Mouse (Mus musculus) embryonic facial prominence, embryonic 11.5 days (tissue): ENCODE results near the gene Atp5j. TPM values are rescaled to one million over a fixed set of nuclear protein-coding genes. Genes with fewer than 3 reads are reported as not detected.

ENCODE experiments used
- ATAC-seq: fragments of 200-750 bp; cut with Nextera tagmentation; replicated peaks from 2 replicates; pipeline ENCODE4 v1.8.0; 2017; ENCODE audit warnings: low read depth; ENCODE audit not compliant: insufficient number of reproducible peaks, low FRiP score, low TSS enrichment
- DNase-seq: peaks from one replicate; pipeline ENCODE4 v3.0.0-alpha.2; 2015; ENCODE audit warnings: low spot score
- H3K27ac ChIP-seq: fragments of 300-500 bp; sonication (generic); replicated peaks from 2 replicates; pipeline ENCODE4 v1.5.1; 2014; ENCODE audit warnings: mild to moderate bottlenecking, low read depth, low read length, control low read depth
- H3K27me3 ChIP-seq: fragments of 300-500 bp; sonication (generic); 2 replicates; pipeline ENCODE4 v1.6.1; 2014; ENCODE audit warnings: mild to moderate bottlenecking, low read length, moderate library complexity, mixed read lengths; ENCODE audit not compliant: control insufficient read depth, insufficient read depth
- H3K36me3 ChIP-seq: fragments of 300-500 bp; sonication (generic); replicated peaks from 2 replicates; pipeline ENCODE4 v1.6.1; 2014; ENCODE audit warnings: low read depth, mild to moderate bottlenecking, low read length, moderate library complexity, mixed read lengths; ENCODE audit not compliant: control insufficient read depth, insufficient read depth
- H3K4me1 ChIP-seq: fragments of 300-500 bp; sonication (generic); 2 replicates; pipeline ENCODE4 v1.6.1; 2014; ENCODE audit warnings: low read length, mixed read lengths; ENCODE audit not compliant: control insufficient read depth, insufficient read depth
- H3K4me2 ChIP-seq: fragments of 300-500 bp; sonication (generic); 2 replicates; pipeline ENCODE4 v1.6.1; 2014; ENCODE audit warnings: low read depth, mild to moderate bottlenecking, control low read depth, low read length, moderate library complexity
- H3K4me3 ChIP-seq: fragments of 300-500 bp; sonication (generic); 2 replicates; pipeline ENCODE4 v1.5.1; 2014; ENCODE audit warnings: low read depth, low read length, control low read depth
- H3K9ac ChIP-seq: fragments of 300-500 bp; sonication (generic); replicated peaks from 2 replicates; pipeline ENCODE4 v1.6.1; 2014; ENCODE audit warnings: mild to moderate bottlenecking, control low read depth, low read length
- H3K9me3 ChIP-seq: fragments of 300-500 bp; sonication (generic); replicated peaks from 2 replicates; pipeline ENCODE4 v1.6.1; 2016; ENCODE audit warnings: mild to moderate bottlenecking, low read length, inconsistent platforms, mixed read lengths; ENCODE audit not compliant: control insufficient read depth
- WGBS: fragments of 180-500 bp; shearing (Covaris S2); extraction: QIAGEN DNeasy Blood & Tissue Kit; methylation state at CpG from one replicate; pipeline ENCODE4 v1.1.7; 2014; 5-methylcytosine and 5-hydroxymethylcytosine counted together
- polyA plus RNA-seq: library from polyadenylated mRNA; unstranded; fragments of >200 nt; fragmentation: Nextera tagmentation; extraction: Ambion mirVana; gene quantifications from 2 replicates; pipeline ENCODE4 v1.2.1, GENCODE M21; 2014

Gene Atp5j
- polyA plus RNA-seq, 1 experiment from 2014 or later, result 830 TPM

GRCm38 (mm10) chr16:84804866-84805265 lies 30.6 kb downstream of the Atp5j start:
- no peak for ATAC-seq
- WGBS, result 85% methylated on average over 5 of the region's 5 CpGs
- no peak for DNase-seq
- no peak overlapping the region for H3K27ac ChIP-seq
- H3K9ac ChIP-seq, result no peak overlapping the region
- no peaks in the 10 kb centered on the region for H3K27me3 ChIP-seq
- no peaks in the 10 kb centered on the region for H3K9me3 ChIP-seq
- H3K36me3 ChIP-seq, result no peaks in the 10 kb centered on the region
- H3K4me1 ChIP-seq, result no peaks in the 10 kb centered on the region
- H3K4me3 ChIP-seq, result no peak overlapping the region
- H3K4me2 ChIP-seq, result no peak overlapping the region

- no peak overlapping the region for H3K9ac ChIP-seq
- no peaks in the 10 kb centered on the region for H3K9me3 ChIP-seq
- no peaks in the 10 kb centered on the region for H3K27me3 ChIP-seq
- no peaks in the 10 kb centered on the region for H3K36me3 ChIP-seq
- DNase-seq (no peak), ATAC-seq (no peak)
- no peak overlapping the region for H3K27ac ChIP-seq
- WGBS, result 79% methylated on average over 6 of the region's 6 CpGs
- H3K4me1 ChIP-seq, result no peaks in the 10 kb centered on the region
- H3K4me3 ChIP-seq, result no peak overlapping the region
- no peak overlapping the region for H3K4me2 ChIP-seq
Measured at GRCm38 (mm10) chr16:84802217-84802616, 33.2 kb downstream of the Atp5j start.

DNA sequence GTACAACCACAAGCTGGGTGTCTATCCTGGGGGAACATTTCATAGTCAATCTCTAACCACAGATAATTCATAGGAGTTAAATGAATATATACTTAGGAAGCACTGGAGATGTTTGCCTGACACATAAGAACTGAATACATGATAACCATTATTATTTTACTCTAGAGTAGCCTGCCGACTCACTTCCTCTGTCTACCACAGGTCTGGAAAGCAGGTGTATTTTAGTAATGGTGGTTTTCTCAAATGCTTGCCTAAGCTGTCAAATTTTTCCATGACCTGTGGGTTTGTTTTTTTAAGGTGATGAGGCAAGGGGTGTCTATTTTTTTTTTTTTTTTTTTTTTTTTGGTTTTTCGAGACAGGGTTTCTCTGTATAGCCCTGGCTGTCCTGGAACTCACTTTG lies 35.4 kb downstream of the Atp5j start:
- Histone ChIP-seq H3K36me3 (no peaks in the 10 kb centered on the region), H3K27me3 (no peaks in the 10 kb centered on the region), H3K4me3 (no peak overlapping the region), H3K9ac (no peak overlapping the region), H3K9me3 (no peaks in the 10 kb centered on the region), H3K4me2 (no peak overlapping the region), H3K4me1 (no peaks in the 10 kb centered on the region), H3K27ac (no peak overlapping the region)
- no peak for ATAC-seq
- DNase-seq, result no peak
- 95% methylated on average over 1 of the region's 2 CpGs for WGBS

DNA sequence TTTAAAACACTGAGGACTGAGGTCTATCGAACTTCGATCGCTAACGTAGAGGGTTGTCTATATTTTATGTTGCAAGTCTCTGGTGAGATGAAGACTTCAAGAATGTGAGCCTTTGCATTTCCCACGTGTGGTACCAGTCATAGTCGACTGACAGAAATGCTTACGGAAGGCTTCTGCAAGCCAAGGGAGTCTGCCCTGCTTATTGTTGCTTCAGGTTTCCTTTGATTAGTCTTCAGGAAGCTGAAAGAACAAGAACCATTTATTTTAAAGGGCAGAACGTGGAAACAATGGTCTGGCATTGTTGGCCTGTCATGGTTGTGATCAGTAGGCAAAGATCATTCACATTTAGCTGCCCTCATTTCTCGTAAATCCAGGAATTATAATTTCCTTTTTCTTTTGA lies 38.7 kb downstream of the Atp5j start:
- no peak overlapping the region for H3K4me2 ChIP-seq
- ATAC-seq (no peak), DNase-seq (no peak)
- H3K9ac ChIP-seq, result no peak overlapping the region
- H3K27me3 ChIP-seq, result no peaks in the 10 kb centered on the region
- no peak overlapping the region for H3K27ac ChIP-seq
- no peak overlapping the region for H3K4me3 ChIP-seq
- H3K9me3 ChIP-seq, result no peaks in the 10 kb centered on the region
- H3K4me1 ChIP-seq, result no peaks in the 10 kb centered on the region
- 78% methylated on average over 9 of the region's 9 CpGs for WGBS
- H3K36me3 ChIP-seq, result no peaks in the 10 kb centered on the region

DNA sequence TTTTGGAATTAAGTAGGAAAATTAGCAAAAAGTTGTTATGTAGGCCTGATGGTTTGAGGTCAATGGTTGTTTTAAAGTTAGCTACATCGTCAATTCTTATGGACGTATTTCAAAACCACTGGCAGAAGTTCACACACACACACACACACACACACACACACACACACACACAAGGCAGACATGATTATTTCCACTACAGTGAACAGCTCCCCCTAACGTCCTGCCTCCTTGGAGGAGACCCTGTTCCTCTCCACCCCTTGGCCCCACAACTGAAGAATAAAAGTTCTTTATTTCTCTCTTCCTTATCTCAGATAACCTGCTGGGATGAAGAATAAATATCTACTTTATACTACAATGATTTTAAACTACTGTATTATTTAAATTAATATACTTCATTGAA lies 40.1 kb downstream of the Atp5j start:
- ATAC-seq, result no peak
- 64% methylated on average over 3 of the region's 3 CpGs for WGBS
- no peaks in the 10 kb centered on the region for H3K36me3 ChIP-seq

DNA sequence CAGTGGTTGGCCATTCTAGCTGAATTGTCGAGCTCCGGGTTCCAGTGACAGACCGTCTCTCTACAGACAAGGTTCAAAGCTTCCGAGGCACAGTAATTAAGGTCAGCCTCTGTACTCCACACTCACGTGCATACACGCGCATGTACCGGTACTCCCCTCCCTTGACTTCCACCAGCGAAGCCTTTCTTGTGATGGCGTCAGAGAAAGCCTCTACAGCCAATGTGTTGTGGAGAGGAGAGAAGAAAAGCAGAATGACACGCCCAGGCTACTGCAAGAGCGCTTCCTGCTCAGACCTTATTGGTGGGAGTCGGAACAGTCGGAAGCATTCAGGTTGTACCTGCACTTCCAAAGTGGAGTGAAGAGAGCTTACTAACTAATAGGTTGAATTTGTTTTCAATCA lies 42.0 kb downstream of the Atp5j start:
- no peak overlapping the region for H3K9ac ChIP-seq
- no peaks in the 10 kb centered on the region for H3K27me3 ChIP-seq
- DNase-seq, result no peak
- WGBS, result 90% methylated on average over 14 of the region's 14 CpGs
- H3K4me1 ChIP-seq, result no peaks in the 10 kb centered on the region
- no peaks in the 10 kb centered on the region for H3K36me3 ChIP-seq
- no peak overlapping the region for H3K27ac ChIP-seq
- ATAC-seq, result no peak
- no peaks in the 10 kb centered on the region for H3K9me3 ChIP-seq
- H3K4me3 ChIP-seq, result no peak overlapping the region
- H3K4me2 ChIP-seq, result no peak overlapping the region

More for the DNA sequence above, 40.1 kb downstream of the Atp5j start:
- Histone ChIP-seq H3K4me2 (no peak overlapping the region), H3K9me3 (no peaks in the 10 kb centered on the region), H3K27me3 (no peaks in the 10 kb centered on the region), H3K4me1 (no peaks in the 10 kb centered on the region), H3K9ac (no peak overlapping the region), H3K27ac (no peak overlapping the region), H3K4me3 (no peak overlapping the region)
- no peak for DNase-seq

DNA sequence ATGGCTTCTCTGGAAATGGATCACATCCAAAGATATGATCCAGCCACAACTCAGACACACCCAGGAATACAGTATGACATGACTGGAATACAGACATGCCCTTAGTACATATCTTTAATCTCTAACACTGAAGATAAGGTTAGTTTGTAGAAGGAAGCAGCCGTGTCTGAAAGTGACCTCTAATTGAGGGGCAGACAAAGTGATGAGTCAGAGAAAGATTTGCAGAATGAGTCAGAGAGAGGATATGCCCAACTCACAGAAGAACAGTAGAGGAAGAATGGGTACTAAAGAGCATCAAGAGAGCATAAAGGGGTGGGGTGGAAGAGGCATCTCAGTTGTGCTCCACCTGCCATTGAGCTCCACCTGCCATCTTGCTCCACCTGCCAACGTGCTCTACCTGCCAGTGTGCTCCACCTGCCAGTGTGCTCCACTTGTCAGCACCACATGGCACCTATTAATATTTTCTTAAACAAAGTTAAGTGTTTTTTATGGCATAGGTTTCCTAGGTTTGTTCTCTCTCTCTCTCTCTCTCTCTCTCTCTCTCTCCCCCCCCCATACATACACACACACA lies 44.7 kb downstream of the Atp5j start:
- no peak for DNase-seq
- H3K36me3 ChIP-seq, result no peaks in the 10 kb centered on the region
- no peaks in the 10 kb centered on the region for H3K4me1 ChIP-seq

DNA sequence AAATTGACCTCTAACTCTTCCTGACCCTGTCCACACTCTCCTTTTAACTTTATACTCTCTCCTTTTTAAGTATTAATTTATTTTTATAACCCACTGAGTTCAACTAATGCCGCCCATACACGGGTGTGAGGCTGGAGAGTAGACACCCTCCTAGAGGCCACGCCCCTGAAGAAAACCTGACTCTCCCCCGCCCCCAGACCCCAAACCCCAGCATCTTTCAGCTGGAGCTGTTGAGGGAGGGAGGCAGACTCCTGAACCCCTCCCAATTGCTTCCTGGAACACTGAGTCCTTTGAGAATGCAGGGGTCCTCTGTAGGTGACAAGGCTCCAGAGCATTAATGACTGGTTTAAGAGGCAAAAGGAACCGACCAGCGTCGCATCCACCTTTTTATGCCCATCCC lies 50.5 kb downstream of the Atp5j start:
- Histone ChIP-seq H3K36me3 (no peaks in the 10 kb centered on the region), H3K4me3 (no peak overlapping the region), H3K27ac (no peak overlapping the region), H3K9ac (no peak overlapping the region), H3K4me1 (no peaks in the 10 kb centered on the region), H3K4me2 (no peak overlapping the region), H3K9me3 (no peaks in the 10 kb centered on the region), H3K27me3 (no peaks in the 10 kb centered on the region)
- 19% methylated on average over 7 of the region's 7 CpGs for WGBS
- ATAC-seq (no peak), DNase-seq (no peak)

More for the DNA sequence above, 44.7 kb downstream of the Atp5j start:
- WGBS, result 86% methylated on average over 2 of the region's 2 CpGs
- H3K9me3 ChIP-seq, result no peaks in the 10 kb centered on the region
- no peak overlapping the region for H3K4me3 ChIP-seq
- H3K9ac ChIP-seq, result no peak overlapping the region
- no peak overlapping the region for H3K27ac ChIP-seq
- no peaks in the 10 kb centered on the region for H3K27me3 ChIP-seq
- ATAC-seq, result no peak
- H3K4me2 ChIP-seq, result no peak overlapping the region
